Mouse (Mus musculus): ENCODE data around the gene Pdgfra.

DNA sequence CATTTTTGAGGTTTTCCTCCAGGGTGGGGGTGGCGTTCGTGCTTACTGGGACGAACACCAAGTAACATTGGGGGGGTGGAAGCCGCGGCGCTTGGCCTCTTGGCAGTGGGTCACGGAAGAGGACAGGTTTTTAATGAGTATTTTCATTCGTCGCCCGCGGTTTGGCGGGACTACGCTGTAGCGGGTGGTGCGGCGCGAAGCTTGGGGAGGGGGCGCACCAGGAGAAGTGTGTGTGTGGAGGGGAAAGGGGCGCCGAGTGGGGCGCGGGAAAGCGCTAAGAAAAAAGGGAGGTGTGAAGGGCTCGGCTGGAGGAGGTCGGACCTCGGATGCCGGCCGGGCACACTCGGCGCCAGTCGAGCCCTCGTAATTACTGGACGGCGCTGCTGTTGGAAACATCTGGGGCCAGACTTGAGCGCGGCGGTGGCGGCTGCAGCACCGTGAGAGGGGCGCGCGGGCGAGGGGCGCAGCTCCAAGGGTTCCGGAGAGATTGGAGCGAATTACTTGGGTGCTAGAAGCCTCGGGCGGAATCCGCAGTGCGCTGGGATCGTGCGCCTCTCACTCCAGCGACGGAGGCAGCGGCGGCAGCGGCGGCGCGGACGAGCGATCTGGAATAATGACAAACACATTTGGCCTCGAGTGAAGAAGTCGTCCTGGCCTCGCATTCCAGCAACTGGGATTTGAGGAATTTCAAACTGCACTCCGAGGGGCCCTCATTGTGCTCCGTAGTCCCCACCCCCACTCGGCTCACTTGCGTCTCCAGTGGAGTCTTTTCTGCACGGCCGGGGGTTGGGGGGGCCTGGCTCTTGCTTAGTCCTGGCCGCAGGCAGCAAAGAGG is 916 bp downstream of the Pdgfra start:
- TF ChIP-seq CTCF (IDR thresholded peaks at IDR 0.05; ENCODE audit: low read depth, low read length) = no peak
- no peak for TF ChIP-seq POLR2A (IDR thresholded peaks at IDR 0.05; ENCODE audit: borderline replicate concordance, low read depth, low read length)

Data from bone marrow macrophage, adult 2 months (primary cell).